Mouse (Mus musculus): ENCODE measurements around the gene Ankrd11. TPM values are rescaled to one million over a fixed set of nuclear protein-coding genes. Genes with fewer than 3 reads are reported as not detected.
A peak's percentile ranks its signal among the peaks of the same experiment; 100 is the strongest.

The Ankrd11 gene
- total RNA-seq, 2 experiments from 2014 or later: 164 to 171 TPM

DNA sequence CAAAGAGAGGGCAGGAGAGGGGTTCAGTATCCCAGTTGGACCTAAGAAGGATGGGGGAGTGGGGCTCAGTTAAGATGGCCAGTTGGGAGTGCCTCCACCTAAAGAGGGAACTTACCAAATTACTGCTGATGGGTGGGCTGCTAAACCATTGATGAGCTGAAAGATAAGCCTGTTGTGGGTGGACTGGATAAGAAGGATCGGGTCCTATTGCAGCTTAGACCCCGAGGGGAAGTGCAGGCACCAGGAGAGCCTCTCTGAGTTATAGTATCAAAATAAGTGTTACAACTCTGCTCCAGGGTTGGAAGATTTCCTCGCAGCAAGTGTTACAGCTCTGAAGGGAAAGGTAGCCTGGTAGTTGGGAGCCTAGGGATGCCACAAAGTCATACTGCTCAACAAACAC is 197.9 kb downstream of the Ankrd11 start:
- no peak for DNase-seq

DNA sequence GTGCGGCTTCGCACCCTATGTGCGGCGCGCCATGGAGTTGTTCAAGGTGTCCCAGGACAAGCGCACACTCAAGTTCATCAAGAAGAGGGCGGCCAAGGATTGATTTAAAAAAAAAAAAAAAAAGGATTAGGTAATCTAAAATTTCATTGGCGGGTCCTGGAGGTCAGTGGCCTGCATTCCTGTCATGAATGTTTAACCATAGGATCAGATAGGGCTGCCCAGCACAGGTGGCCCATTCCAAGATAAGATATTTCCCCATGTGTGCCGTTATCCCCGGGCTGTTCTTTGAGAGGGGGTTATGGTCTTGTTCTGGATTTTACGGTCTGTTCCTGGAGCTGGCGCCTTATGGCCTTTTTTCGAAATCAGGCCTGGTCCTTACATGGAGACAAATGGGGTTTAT is 205.4 kb downstream of the Ankrd11 start:
- no peak for DNase-seq

- no peak for DNase-seq
These were observed 205.9 kb downstream of the Ankrd11 start for GRCm38 (mm10) chr8:122836199-122836598.

GRCm38 (mm10) chr8:122834971-122835370 is 207.1 kb downstream of the Ankrd11 start:
- peak; percentile 68 to 69 for DNase-seq

DNA sequence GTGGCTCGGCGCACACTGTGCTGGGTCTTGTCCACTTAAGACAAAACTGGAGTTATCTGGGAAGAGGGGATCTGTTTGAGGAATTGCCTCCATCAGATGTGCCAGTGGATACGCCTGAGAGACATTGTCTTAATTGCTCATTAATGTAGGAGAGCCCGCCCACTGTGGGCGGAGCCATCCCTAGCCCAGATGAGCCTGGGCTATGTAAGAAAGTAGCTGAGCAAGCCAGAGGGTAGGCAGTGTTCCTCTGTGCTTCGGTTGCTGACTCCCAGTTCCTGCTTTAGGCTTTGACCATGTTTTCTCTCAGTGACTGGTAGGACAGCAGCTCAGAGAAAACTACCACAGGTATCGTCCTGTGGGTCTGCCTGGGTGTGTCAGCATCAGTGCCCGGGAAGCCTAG is 207.7 kb downstream of the Ankrd11 start:
- DNase-seq: no peak

Other genes starting within 250 kb of the Ankrd11 start
- 1 to 10 TPM in 1 of 2 experiments, under 1 TPM in 1; 0.88 to 1.2 TPM for gene Cdh15, start 194.3 kb downstream of the Ankrd11 start, total RNA-seq (2021)
- 10 to 100 TPM; 54.9 to 61.1 TPM for gene Spg7, start 20.7 kb upstream of the Ankrd11 start, total RNA-seq (2021)
- 100 to 1,000 TPM; 391 to 451 TPM for gene Rpl13, start 60.1 kb upstream of the Ankrd11 start, total RNA-seq (2021)
- gene Cpne7, start 75.1 kb upstream of the Ankrd11 start, total RNA-seq (2021): 100 to 1,000 TPM; 305 to 318 TPM
- gene Sult5a1, start 116.0 kb upstream of the Ankrd11 start, total RNA-seq (2021): 1 to 10 TPM; 1.6 to 2.2 TPM
- under 1 TPM in 1 of 2 experiments, not detected in 1; 0.23 TPM for gene Dpep1, start 144.0 kb upstream of the Ankrd11 start, total RNA-seq (2021)
- 100 to 1,000 TPM in 1 of 2 experiments, 10 to 100 TPM in 1; 96.7 to 101 TPM for gene Chmp1a, start 170.5 kb upstream of the Ankrd11 start, total RNA-seq (2021)
- gene Spata33, start 170.6 kb upstream of the Ankrd11 start, total RNA-seq (2021): 1 to 10 TPM; 5.6 to 7.0 TPM
- gene Cdk10, start 182.6 kb upstream of the Ankrd11 start, total RNA-seq (2021): 10 to 100 TPM; 89.6 to 99.3 TPM
- gene Spata2l, start 194.0 kb upstream of the Ankrd11 start, total RNA-seq (2021): 10 to 100 TPM; 80.7 to 81.4 TPM
- gene Zfp276, start 211.9 kb upstream of the Ankrd11 start, total RNA-seq (2021): 10 to 100 TPM; 24.3 to 26.6 TPM
- 10 to 100 TPM; 49.7 to 51.6 TPM for gene Vps9d1, start 212.1 kb upstream of the Ankrd11 start, total RNA-seq (2021)